Mouse (Mus musculus) kidney, adult 2 months (tissue): ENCODE measurements around the gene H2-DMb1. TPM values are rescaled to one million over a fixed set of nuclear protein-coding genes. Genes with fewer than 3 reads are reported as not detected.
"Not testable (repeated sequence)": the region's sequence is repeated elsewhere in the genome, so short reads cannot be mapped to it uniquely, and the experiment has no call there.

Source experiments
- DNase-seq: peaks from one replicate; pipeline ENCODE4 v3.0.0; 2021
- H3K27ac ChIP-seq: fragments of 200-500 bp; 2 replicates; pipeline ENCODE4 v1.5.1; 2012; ENCODE audit warnings: low read depth, low read length, control low read depth, inconsistent platforms; ENCODE audit not compliant: insufficient read depth
- H3K27me3 ChIP-seq: fragments of 200-500 bp; replicated peaks from 2 replicates; pipeline ENCODE4 v1.6.1; 2012; ENCODE audit warnings: mild to moderate bottlenecking, moderate library complexity, low read length, inconsistent platforms; ENCODE audit not compliant: control insufficient read depth, insufficient read depth
- H3K36me3 ChIP-seq: fragments of 200-500 bp; 2 replicates; pipeline ENCODE4 v1.6.1; 2012; ENCODE audit warnings: mild to moderate bottlenecking, moderate library complexity, low read length, inconsistent platforms; ENCODE audit not compliant: control insufficient read depth, insufficient read depth
- H3K4me1 ChIP-seq: fragments of 200-500 bp; 2 replicates; pipeline ENCODE4 v1.6.1; 2011; ENCODE audit warnings: low read length; ENCODE audit not compliant: control insufficient read depth, insufficient read depth
- H3K4me3 ChIP-seq: fragments of 200-500 bp; 2 replicates; pipeline ENCODE4 v1.5.1; 2011; ENCODE audit warnings: mild to moderate bottlenecking, low read depth, low read length, control low read depth; ENCODE audit not compliant: insufficient read depth
- CTCF ChIP-seq: fragments of 200-500 bp; conservative IDR thresholded peaks from 2 replicates; pipeline ENCODE4 v1.5.1; 2011; ENCODE audit warnings: low read depth, mild to moderate bottlenecking, control low read depth, low read length, moderate library complexity, mixed read lengths; ENCODE audit not compliant: insufficient read depth, insufficient read length
- POLR2A ChIP-seq: fragments of 200-500 bp; IDR thresholded peaks from one replicate; pipeline ENCODE4 v1.6.1; 2011; ENCODE audit warnings: low read depth, low read length, control low read depth
- WGBS: fragments of 180-500 bp; shearing (Covaris S2); methylation state at CpG from one replicate; pipeline ENCODE4 v1.1.7; 2018; 5-methylcytosine and 5-hydroxymethylcytosine counted together
- polyA plus RNA-seq: library from polyadenylated mRNA; depleted of rRNA; stranded (reverse); fragments of >200 nt; gene quantifications from 2 replicates; pipeline ENCODE4 v1.2.3, GENCODE M21; 2012

H2-DMb1 gene
- polyA plus RNA-seq, 1 experiment: 72.3 TPM

DNA sequence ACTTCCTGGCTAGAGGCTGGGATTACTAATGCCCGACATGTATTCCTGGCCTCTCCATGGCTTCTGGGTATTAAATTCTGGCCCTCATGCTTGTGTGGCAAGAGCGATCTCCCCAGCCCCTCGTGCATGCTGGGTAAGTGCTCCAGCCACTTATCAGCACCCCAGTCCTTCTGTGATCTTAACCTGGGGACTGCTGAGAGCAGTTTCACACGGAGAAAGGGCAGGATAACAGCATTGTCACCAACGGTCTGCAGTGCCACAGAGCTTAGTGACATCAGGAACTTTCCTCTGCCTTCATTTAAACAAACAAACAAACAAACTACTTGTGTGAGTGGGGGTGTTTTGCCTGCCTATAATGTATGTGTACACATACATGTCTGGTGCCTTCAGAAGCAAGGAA is 12.6 kb upstream of the H2-DMb1 start:
- TF ChIP-seq POLR2A (no peak), CTCF (no peak)

GRCm38 (mm10) chr17:34141448-34141847 is 11.4 kb upstream of the H2-DMb1 start:
- no peak for DNase-seq
- Histone ChIP-seq H3K27me3 (no peaks in the 10 kb centered on the region), H3K27ac (no peak overlapping the region), H3K4me1 (no peaks in the 10 kb centered on the region), H3K4me3 (no peak overlapping the region), H3K36me3 (no peaks in the 10 kb centered on the region)
- 68% methylated on average over 4 of the region's 4 CpGs for WGBS
- TF ChIP-seq POLR2A: no peak
- no peak for TF ChIP-seq CTCF

More for the DNA sequence above, 12.6 kb upstream of the H2-DMb1 start:
- Histone ChIP-seq H3K27me3 (no peaks in the 10 kb centered on the region), H3K4me1 (no peaks in the 10 kb centered on the region), H3K36me3 (no peaks in the 10 kb centered on the region), H3K4me3 (no peak overlapping the region), H3K27ac (no peak overlapping the region)
- WGBS: 26% methylated on average over 5 of the region's 5 CpGs
- no peak for DNase-seq

GRCm38 (mm10) chr17:34142456-34143010 is 10.3 kb upstream of the H2-DMb1 start:
- Histone ChIP-seq H3K36me3 (no peaks in the 10 kb centered on the region), H3K27me3 (no peaks in the 10 kb centered on the region), H3K4me1 (no peaks in the 10 kb centered on the region), H3K4me3 (no peak overlapping the region), H3K27ac (no peak overlapping the region)
- WGBS: 72% methylated on average over 7 of the region's 7 CpGs
- no peak for DNase-seq
- TF ChIP-seq POLR2A (no peak), CTCF (no peak)

DNA sequence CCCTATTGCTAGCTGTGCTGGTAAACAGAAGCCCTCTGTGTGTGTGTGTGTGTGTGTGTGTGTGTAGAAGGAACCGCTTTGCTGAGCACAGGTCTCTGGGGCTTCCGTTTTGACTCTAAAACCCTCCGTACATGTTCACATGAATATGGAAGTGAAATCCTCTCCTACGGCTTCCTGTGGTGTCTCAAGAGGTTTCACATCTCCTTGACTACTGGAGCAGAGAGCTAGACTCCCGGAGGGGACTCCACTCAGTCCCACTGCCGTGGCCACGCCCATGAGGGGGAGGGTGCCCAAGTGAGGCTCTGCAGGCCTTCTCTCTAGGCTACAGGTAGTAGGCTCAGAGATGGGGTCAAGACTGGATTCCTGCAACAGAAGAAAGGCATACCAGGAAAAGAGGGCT is 9.8 kb upstream of the H2-DMb1 start, which contains the start of gene H2-DMb2:
Gene H2-DMb2 (plus strand): TSS at position 275 of the 400 bp plus-strand sequence.
- H3K27ac ChIP-seq: no peak within 1 kb of the TSS
- WGBS: 22% methylated on average over 7 of the region's 7 CpGs
- no peaks in the 10 kb centered on the region for H3K27me3 ChIP-seq

DNA sequence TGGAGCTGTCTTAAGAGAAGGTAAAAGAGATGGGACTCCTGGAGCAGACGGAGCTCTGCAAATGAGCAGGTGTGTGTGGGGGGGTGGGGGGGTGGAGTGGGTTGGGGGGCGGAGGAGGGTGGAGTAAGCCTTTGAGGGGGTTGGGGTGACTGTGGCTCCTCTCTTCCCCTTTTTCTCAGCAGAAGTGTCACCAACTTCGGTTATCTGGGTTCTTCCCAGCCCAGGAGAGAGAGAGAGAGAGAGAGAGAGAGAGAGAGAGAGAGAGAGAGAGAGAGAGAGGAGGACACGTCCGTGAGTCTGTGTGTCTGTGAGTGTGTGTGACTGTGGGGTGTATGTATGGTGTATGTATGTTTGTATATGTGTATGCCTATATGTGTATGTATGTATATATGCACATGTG is 9.4 kb upstream of the H2-DMb1 start:
- H3K4me1 ChIP-seq: no peaks in the 10 kb centered on the region
- no peak for DNase-seq
- H3K27ac ChIP-seq: no peak overlapping the region
- H3K4me3 ChIP-seq: no peak overlapping the region
- WGBS: 60% methylated on average over 3 of the region's 5 CpGs
- no peaks in the 10 kb centered on the region for H3K27me3 ChIP-seq
- no peaks in the 10 kb centered on the region for H3K36me3 ChIP-seq
- TF ChIP-seq CTCF (no peak), POLR2A (no peak)

More for the DNA sequence above, 9.8 kb upstream of the H2-DMb1 start, which contains the start of gene H2-DMb2:
- Histone ChIP-seq H3K4me1 (no peaks in the 10 kb centered on the region), H3K36me3 (no peaks in the 10 kb centered on the region), H3K4me3 (no peak within 1 kb of the TSS)
- DNase-seq: peak; percentile 51
- TF ChIP-seq CTCF (no peak), POLR2A (no peak)

GRCm38 (mm10) chr17:34144221-34144620 is 8.7 kb upstream of the H2-DMb1 start:
- not testable (repeated sequence) for H3K4me1 ChIP-seq, DNase-seq, H3K27ac ChIP-seq, H3K36me3 ChIP-seq, H3K27me3 ChIP-seq, H3K4me3 ChIP-seq
- WGBS: 90% methylated on average over 4 of the region's 4 CpGs

DNA sequence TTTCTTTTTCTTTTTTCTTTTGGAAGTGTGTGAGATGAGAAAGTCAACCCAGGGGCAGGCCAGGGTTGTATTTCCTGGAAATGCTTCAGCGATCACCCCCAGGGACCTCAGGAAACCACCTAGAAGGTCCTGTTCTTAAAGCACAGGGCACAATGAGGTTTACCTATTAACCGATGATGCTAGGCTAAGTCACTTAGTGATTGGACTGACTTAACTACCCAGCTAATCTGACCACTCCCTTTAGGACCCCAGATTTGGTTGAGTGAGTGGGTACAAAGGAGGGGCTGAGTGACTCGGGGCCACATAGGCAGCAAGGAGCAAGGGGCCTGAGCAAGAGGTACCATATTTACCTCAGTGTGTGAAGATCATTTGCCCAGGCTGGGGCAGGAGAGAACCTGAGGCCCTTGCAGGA is 7.9 kb upstream of the H2-DMb1 start:
- no peak overlapping the region for H3K27ac ChIP-seq
- WGBS: 45% methylated on average over 3 of the region's 3 CpGs
- H3K36me3 ChIP-seq: no peaks in the 10 kb centered on the region
- DNase-seq: no peak
- H3K4me3 ChIP-seq: no peak overlapping the region
- no peaks in the 10 kb centered on the region for H3K27me3 ChIP-seq
- no peaks in the 10 kb centered on the region for H3K4me1 ChIP-seq
- TF ChIP-seq POLR2A (no peak), CTCF (no peak)

DNA sequence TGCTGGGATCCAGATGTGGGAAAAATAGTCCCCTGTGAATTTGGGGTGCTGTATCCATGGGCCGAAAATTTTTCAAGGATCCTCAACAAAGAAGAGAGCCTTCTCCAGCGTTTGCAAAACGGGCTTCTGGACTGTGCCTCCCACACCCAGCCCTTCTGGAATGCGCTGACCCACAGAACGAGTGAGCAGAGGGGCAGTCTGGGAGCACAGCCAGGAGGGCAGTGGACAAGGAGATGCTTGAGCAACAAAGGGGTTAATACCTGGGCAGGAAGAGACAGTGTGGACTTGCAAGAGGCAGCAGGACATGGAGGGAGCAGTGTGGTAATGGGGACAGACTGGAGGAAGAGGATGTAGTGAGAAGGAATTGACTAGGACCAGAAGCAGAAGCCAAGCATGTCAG is 2.7 kb downstream of the H2-DMb1 start:
- H3K36me3 ChIP-seq: no peaks in the 10 kb centered on the region
- no peaks in the 10 kb centered on the region; the same call in 1 of the 2 replicates for H3K27me3 ChIP-seq
- TF ChIP-seq POLR2A (no peak), CTCF (no peak)
- no peak for DNase-seq
- H3K4me1 ChIP-seq: no peaks in the 10 kb centered on the region
- 43% methylated on average over 5 of the region's 5 CpGs for WGBS
- no peak overlapping the region for H3K4me3 ChIP-seq
- no peak overlapping the region for H3K27ac ChIP-seq
